Mouse (Mus musculus): ENCODE measurements around the gene Olfr635.
"Not testable (repeated sequence)": the region's sequence is repeated elsewhere in the genome, so short reads cannot be mapped to it uniquely, and the experiment has no call there.

The Olfr635 gene

DNA sequence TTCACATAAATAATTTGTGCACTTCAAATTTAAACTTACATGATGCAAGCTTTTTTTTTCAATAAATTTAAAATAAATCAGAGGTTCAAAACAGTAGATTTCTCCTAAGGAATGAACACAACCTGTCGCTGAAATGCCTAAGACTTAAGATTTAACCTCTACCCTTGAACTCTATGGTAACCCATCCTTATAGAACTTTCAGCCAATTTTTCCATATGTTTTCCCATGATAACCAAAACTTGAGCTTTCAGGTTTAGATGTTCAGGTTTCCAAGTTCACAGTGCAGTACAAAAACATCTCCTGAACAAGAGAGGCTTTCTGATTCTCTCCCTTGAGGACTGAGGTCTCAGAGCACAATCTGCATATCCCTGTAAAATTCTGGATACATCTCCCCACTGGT, at the start of gene Olfr635:
Olfr635 (plus strand) TSS at position 301 of the 400 bp plus-strand sequence.
- DNase-seq (ENCODE audit: low spot score in 2 of 2): no peak

DNA sequence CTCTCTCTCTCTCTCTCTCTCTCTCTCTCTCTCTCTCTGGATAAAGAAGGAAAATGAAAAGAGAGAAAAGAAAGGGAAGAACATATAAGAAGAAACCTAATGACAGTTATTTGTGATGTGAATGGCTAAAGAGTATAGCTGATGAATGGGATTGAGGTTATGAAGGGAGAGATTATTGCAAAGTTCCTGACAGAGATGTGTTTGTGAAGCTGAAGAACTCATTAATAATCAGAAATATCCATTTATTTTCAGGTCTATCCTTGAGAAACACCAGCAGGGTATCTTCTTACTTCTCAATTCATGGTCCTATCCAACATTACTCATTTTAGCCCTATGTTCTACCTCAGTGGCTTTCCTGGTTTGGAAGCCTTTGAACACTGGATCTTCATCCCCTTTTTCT, 42.4 kb upstream of the Olfr635 start, which contains the start of gene Olfr631:
Olfr631 (plus strand) TSS at position 301 of the 400 bp plus-strand sequence.
- DNase-seq (ENCODE audit: low spot score in 2 of 2): no peak

DNA sequence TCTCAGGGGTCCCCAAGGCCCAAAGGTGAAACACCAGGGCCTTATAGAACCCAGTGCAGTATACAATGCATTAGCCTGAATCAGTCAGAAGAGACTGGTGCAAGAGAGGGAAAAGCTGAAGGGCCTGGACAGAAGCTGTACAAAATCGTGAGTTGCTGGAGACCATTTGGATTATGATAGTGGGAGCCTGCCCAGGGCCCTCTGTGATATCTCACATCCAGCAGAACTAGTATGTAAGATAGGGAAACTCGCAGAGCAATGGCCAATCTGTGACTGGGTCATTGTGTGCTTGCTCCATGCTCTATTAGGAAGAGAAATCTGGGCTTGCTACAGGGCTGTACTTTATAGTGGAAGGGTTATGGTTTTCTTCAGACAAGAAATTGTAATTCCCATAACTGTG, 36.7 kb upstream of the Olfr635 start, which contains the start of gene Olfr632:
Olfr632 (plus strand) TSS at position 84 of the 400 bp plus-strand sequence.
- DNase-seq (ENCODE audit: low spot score in 2 of 2): no peak

DNA sequence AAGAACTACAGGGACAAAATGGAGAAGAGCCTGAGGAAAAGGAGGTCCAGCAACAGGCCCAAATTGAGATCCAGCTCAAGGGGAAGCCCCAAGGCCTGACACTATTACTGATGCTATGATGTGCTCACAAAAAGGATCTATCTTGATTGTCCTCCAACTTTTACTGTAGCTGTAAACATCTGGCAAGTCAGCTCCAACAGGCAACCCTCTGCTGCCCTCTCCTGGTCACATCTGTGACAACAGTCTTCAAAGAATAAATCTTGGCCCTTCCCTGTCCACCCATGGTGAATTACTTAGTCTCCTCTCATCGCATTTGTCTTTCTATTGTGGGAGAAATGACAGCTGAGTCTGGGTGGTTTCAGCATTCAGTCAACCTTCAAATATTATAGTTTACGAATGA, 28.2 kb upstream of the Olfr635 start:
- no peak for DNase-seq (ENCODE audit: low spot score in 2 of 2)

DNA sequence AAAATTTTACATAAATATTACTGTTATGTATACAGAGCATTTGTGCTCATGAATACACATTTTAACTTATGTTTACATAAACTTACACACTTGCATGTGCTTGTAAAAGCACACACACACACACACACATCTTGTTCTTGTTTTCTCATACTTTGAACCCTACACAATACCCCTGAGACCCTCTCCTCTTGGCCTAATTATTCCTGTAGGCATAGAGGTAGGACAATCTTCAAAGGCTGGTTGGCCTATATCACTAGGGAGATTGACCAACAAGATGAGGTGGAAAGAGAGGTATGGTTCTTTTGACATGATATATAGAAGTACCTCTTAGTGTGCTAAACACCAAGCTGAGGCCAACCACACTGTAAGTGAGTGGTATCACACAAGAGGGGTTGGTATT, 26.8 kb upstream of the Olfr635 start, which contains the start of gene Olfr633:
Olfr633 (plus strand) TSS at position 301 of the 400 bp plus-strand sequence.
- no peak for DNase-seq (ENCODE audit: low spot score in 2 of 2)

DNA sequence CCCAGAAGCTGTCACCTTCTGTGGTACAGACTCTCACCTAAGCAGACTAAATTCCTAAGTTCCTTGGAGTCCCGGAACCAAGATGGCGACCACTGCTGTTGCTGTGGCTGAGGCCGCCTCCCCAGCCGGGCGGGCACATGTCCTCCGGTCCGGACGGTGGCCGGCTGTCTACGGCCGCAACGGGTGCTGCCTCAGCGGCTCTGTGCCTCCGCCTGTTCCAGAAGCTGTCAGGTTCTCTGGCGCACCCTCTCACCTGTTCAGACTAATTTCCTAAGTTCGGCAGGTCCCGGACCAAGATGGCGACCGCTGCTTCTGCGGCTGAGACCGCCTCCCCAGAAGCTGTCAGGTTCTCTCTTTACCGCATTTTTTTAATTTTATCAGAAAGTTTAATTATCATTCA, 4.1 kb upstream of the Olfr635 start:
- not testable (repeated sequence) for DNase-seq (ENCODE audit: low spot score in 2 of 2)

DNA sequence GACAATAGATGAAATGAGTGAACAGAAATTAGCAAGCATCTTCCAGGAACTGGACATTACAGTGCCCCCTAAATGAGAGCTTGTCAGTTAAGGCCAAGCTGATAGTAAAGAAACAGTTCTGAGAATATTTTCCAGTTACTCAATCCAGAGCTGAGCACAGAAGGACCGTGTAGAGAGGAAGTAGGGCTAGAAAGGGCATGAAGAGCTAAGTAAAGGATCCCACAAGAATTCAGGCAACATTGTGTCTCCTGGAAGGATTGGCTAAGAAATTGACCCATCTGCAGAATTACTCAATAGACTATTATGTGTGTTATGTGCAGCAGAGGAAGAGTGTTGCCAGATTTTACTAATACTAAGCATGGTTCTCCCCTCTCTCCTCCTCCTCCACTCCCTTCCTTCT, 830 bp downstream of the Olfr635 start:
- no peak for DNase-seq (ENCODE audit: low spot score in 2 of 2)

DNA sequence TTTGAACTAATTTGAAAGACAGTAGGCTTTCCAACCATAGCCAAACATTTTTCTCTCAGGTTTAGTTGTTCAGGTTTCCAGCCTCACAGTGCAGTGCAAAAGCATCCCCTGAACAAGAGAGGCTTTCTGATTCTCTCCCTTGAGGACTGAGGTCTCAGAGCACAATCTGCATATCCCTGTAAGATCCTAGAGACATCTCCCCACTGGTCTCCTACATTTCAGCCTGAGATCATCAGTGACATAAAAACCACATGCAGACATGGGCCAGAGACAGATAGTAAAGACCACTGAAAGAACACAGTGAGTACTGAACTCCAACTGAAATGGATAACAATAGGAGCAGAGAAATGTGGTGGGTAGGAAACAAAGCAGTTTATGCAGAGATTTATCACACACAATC, 27.5 kb downstream of the Olfr635 start, which contains the start of gene Olfr638:
Olfr638 (plus strand) TSS at position 301 of the 400 bp plus-strand sequence.
- DNase-seq (ENCODE audit: low spot score in 2 of 2): no peak

DNA sequence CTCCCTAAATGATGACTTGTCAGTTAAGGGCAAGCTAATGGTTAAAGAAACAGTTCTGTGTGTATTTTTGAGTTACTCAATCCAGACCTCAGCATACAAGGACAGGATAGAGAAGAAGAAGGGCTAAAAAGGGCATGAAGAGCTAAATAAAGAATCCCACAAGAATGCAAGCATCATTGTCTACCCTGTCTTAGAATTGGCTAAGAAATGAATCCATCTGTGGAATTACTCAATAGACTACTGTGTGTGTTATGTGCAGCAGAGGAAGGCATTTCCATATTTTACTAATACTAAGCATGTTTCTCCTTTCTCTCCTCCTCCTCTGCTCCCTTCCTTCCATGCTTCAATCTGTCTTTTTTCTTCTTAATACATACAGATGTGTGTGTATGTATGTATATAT, 28.2 kb downstream of the Olfr635 start:
- DNase-seq (ENCODE audit: low spot score in 2 of 2): no peak

DNA sequence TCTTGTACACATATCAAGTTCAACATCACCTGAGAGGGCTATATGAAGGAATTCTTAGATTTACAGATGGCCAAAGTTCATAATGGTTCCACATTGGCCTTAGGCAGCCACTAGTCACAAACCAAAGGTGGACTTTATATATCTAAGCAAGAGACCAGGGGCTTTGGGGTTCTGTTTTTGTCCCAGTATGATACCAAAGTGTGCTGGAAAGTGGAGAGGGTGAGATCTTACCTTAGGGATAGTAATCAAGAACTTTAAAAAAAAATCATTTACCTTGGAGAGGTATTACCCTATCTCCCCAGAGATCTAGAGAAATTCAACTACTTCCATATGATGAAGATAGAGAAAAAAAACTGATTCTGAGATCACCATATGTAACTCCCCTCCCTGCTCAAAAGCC, 46.3 kb downstream of the Olfr635 start, which contains the start of gene Olfr639:
Olfr639 (minus strand) TSS at position 101 of the 400 bp plus-strand sequence.
- no peak for DNase-seq (ENCODE audit: low spot score in 2 of 2)

DNA sequence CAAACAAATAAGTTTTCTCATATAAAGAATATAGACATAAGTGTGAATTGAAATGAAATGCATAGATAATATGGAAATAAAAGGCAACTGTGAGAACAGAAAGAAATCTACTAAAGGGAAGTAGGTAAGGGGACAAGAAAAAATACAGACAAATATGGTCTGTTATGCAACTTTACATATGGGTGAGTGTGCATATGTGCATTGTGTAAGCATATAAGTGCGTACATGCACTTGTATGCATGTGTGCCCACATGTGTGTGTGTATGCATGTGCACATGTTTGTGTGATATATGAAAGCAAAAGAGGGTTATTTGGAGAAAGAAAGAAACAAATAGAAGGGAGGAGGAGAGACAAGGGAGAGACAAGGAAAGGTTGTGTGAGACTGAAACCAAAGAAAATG, 48.0 kb downstream of the Olfr635 start:
- no peak for DNase-seq (ENCODE audit: low spot score in 2 of 2)

DNA sequence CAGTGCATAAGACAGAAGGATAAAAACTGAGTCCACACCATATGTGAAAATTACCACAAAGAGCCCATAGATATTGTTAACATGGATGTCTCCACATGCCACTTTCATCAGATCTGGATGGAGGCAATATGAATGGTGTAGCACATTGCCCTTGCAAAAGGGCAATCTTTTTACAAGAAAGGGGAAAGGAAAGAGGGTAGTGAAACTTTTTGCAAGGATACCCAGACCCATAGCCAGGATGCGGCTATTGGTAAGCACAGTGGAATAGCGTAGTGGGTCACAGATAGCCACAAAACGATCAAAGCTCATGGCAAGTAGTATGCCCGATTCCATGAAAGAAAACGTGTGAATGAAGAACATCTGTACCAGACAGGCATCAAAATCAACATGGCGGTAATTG, 50.7 kb downstream of the Olfr635 start:
- DNase-seq (ENCODE audit: low spot score in 2 of 2): no peak

DNA sequence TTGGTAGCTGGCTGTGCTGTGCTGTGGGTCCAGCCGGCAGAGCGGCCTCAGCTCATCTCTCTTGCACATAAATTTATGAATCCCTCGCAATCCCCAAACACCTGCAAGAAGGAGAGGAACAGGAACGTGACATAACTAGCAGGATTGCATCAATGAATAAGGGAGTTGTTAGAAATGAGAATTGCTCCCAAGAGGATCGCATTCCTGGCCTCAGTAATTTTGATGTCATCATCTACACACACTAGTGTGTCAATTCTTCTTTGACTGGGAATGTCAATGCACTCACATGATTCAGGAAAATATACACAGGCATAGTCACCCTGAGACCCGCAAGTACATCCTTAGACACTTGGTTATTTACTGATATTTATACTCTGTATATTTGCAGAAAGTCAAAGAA, 54.5 kb downstream of the Olfr635 start, which contains the start of gene Olfr640:
Olfr640 (minus strand) TSS at position 101 of the 400 bp plus-strand sequence.
- DNase-seq (ENCODE audit: low spot score in 2 of 2): no peak

DNA sequence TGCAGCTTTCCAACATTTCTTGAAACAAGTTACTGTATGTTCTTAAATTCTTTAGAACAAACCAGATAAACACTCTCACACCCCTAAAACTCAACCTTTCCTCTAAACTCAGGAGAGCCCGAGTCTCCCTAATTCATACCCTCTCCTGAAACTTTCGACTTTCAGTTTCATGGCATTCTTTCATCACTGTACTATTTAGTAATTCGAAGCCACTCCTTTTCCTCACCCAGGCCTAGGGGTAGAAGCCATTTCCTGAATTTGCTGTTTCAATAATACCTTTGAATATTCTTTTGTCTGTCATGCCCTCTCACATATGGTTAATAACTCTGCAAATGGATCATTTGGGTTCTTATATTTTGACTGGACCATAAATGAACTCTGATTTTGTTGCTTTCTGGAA, 56.0 kb downstream of the Olfr635 start:
- DNase-seq (ENCODE audit: low spot score in 2 of 2): no peak

DNA sequence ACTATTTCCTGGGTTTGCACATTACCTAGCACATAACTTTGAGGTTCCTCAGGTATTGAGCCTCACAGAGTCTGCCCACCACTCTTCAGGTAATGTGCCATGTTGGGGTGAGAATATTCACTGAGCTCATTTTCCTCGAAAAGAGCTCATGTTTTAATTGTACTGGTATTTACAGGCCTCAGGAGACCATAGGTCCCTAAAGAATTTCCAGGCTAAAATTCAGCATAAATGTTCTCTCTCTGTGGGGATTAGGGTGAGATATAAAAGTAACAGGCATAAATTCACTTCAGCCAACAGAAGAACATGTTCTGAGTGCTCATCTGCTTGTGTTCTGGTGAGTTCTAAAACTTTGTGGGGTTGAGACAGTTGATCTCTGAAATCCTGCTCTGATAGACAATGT, 64.2 kb downstream of the Olfr635 start, which contains the start of gene Olfr641:
Olfr641 (plus strand) TSS at position 301 of the 400 bp plus-strand sequence.
- no peak for DNase-seq (ENCODE audit: low spot score in 2 of 2)
